Mouse (Mus musculus): ENCODE results near the gene Faap20.

Gene Faap20

DNA sequence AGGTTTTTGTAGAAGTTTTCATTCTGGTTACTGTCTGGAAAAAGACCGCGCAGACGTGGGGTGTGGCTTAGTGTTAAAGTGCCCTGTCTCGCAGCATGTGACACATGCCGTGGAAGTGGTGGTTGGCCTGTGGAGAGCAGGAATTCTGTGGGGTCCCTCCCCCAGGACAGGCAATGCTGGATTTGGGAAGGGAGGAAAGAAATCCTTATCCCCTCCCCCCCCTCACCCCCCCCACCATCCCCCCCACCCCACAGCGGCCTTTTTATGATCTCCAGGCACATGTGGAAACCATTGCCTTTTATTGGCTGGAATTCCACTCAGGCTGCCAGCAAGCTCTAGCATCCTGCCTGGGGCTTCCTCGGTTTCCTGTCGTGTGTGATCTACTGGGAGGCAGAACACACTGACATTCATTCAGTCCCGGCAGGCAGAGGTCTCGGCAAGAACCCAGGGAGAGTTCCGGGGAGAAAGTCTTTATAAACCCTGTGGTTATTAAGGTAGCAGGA is 33.5 kb downstream of the Faap20 start:
- DNase-seq (ENCODE audit: extremely low read depth, low read depth, low spot score): no peak

DNA sequence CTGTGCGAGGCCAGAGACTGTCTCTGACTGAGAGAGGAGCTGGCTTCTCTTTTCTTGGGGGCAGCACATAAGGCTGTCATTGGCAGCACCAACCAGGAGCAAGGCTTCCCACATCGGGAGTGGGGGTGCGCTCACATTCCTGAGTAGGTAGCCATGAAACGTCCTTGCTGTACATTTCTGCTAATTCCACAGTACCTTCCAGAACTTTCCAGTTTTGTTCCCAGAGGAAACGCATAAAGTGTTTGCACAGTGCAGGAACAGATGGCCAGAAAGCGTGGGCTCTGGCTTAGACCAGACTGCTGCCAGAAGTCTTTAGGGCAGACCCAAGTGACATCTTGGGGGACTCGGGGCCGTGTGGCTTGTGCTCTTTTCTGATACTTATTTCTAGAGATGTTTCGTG is 34.0 kb downstream of the Faap20 start:
- DNase-seq (ENCODE audit: extremely low read depth, low read depth, low spot score): no peak

DNA sequence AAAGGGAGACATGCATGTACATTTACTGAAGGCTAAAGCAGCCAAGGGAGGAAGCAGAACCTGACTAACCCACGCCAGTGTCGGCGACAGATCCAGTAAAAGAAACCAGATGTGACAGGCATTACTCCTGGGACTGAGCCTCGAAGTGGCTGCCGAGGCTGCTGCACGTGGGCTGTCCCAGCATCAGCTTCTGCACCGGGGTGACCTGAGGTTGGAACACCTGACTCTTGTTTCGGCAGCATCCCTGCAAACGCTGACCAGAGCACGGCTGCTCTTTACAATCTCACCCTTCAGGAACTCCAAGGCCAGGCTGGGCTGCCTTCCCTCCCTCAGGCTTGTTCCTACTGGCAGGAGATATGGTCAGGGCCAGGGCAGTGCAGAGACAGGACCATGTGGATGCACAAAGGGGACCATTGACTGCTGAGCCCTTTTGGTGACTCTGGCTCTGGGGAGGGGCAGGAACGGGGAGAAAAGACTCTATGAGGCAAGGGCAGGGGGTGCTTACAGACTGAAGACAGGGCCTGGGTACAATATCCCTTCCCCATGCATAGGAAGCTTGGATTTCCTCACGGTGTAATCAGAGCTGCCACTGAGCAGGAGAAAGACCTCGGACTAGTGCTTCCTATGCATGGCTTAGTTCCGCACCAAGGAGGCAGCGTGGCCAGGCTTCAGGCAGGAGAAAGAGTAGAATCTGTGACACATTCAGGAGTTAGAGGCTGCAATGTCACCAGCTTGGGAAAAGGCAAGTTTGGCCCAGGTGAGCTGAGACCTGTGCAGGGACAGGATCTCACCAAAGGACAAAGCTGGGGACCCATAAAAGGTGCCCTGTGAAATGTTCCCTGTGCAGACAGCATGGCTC is 35.1 kb downstream of the Faap20 start:
- DNase-seq (ENCODE audit: extremely low read depth, low read depth, low spot score): no peak

DNA sequence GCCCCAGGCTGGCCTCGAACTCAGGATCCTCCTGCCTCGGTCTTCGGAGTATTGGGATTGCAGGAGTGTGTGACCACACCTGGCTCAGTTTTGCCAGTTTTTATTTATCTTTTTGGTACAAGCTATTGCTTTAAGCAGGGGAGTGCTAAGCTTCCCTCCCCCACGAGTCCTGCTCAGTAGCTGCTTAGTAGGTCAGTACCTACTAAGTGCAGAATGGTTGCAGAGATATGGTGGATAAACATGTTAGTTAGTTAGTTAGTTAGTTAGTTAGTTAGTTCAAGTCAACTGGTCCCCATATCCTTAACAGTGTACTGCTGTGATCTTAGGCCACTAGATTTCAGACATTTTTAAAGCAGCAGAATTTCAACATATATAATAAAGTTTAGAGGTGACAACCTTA is 36.5 kb downstream of the Faap20 start:
- no peak for DNase-seq (ENCODE audit: extremely low read depth, low read depth, low spot score)

DNA sequence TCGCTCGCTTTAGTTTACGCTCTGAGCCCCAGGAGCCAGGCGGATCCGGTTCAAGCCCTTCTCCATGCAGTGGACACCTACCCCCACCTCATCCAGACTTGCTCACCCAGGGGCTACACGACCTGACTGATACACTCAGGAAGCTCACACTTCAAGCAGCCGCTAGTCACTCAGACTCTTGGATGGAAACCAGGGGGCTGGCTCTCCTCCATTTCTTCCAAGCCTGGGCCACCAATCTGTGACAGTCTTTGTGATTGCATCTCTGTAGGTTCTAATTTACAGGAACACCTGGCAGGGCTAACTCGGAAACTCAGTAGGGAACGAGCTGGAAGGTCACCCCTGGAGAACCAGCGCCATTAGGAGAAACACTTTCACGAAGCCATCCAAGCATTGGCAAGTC is 38.1 kb downstream of the Faap20 start:
- DNase-seq (ENCODE audit: extremely low read depth, low read depth, low spot score): no peak

DNA sequence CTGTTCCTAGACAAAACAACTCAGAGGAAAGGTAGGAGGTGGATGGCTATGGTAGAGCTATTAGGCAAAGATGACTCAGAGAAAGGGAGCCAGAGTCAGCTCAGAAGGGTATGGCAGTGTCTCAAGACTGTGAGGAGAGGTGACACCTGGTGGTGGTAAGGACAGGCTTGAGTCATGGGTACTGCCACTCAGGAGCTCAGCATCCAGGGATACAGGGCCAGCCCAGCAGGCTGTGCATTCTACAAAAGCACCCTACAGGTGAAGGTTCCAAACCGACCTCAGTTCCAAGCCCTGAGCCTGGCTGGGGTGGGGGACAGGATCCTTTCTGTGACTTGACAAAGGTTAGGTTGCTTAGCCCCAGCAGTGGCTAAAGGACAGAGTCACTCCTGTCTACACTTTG is 39.0 kb downstream of the Faap20 start:
- DNase-seq (ENCODE audit: extremely low read depth, low read depth, low spot score): no peak

DNA sequence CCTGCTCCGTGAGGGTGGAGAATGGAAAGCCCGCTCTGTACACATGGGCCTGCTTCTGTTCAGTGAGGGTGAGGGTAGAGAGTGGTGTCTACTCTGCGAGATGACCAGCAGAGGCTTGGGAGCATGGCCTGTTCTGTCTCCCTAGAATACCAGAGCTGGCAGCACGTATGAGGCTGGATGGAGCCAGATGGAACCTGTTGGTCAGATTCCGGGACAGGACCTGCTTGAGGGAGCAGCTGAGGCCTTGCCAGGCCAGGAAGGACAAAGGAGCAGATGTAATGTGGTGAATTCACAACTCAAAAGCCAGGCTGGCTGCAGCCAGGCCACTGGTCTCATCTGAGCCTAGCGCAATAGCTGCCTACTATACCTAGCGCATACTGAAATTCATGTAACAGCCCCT is 40.4 kb downstream of the Faap20 start:
- no peak for DNase-seq (ENCODE audit: extremely low read depth, low read depth, low spot score)

DNA sequence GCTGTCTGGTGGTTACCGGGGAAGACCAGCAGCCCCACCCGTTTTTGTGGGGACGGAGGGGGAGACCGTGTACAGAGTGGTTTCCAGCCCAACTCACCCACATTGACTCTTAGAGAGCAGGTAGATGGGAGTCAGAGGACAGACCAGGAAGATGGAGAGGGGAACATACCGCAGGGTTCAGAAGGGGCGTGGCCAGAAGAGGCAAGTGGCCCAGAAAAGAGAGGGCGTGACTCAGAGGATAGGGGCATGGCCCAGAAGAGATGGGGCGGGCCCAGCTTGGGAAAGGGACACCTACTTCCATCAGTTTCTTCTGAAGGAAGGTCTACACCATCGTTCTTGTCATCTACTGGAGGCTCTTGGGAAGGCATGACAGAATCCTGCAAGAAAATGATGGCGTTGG is 43.3 kb downstream of the Faap20 start:
- no peak for DNase-seq (ENCODE audit: extremely low read depth, low read depth, low spot score)

DNA sequence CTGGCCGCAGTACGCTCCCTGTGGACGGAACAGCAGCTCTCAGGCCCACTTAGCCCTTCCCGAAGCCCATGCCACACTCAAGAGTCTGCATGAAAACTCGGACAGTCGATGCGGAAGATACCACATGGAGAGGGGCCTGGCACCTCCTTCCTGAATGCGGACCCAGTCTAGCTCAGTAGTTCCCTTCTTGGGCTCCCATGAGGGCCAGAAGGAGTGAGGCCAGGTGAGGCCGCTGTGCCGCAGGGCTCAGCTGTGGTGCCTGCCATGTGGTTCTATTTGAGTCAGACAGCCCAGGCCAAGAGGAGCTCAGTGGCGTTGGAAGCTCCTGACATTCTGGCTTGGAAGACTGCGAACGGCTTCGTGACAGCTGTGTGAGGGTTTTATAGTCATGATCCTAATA is 44.8 kb downstream of the Faap20 start:
- DNase-seq (ENCODE audit: extremely low read depth, low read depth, low spot score): no peak

DNA sequence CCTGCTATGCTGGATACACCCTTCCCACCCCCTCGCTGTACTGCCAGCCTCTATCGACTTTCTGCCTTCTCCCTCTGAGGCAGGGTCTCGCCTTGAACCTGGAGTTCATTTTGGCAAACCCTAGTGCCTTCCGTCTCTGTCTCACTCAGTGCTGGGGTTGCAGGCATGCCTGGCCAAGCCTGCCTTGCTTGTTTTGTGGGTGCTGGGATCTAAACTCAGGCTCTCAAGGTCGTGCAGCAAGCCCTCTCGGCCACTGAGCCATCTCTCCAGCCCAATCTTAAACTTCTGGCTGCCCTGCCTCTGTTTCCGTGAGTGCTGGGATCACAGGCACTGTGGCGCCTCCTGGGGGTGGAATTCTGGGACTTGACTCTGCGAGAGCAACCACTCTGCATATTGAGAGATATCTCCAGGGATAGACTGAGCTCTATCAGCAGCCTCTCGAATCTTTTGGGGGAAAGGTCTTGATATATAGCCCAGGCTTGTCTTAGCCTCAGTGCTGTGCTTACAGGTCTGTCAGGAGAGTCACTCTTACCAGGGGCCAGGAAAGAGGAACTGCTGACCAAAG is 45.5 kb downstream of the Faap20 start:
- DNase-seq (ENCODE audit: extremely low read depth, low read depth, low spot score): no peak

DNA sequence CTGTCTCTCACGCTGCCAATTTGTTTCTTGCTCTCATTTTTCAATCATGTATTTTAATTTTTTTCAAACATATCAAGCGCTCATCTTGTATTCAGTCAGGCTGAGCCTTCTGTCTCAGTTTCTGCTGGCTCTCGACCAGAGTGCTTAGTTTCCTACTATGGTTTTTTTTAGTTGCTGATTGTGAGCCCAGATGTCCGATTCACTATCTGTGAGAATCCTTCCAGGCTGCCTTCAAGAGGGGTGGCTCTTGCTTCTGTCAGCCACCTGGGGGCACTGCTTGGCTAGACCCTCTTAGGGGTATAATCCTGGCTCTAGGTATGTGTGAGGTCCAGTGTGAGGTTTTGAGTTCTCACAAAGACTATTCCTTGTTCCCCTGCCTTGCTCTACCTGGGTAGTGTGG is 46.4 kb downstream of the Faap20 start:
- DNase-seq (ENCODE audit: extremely low read depth, low read depth, low spot score): no peak

DNA sequence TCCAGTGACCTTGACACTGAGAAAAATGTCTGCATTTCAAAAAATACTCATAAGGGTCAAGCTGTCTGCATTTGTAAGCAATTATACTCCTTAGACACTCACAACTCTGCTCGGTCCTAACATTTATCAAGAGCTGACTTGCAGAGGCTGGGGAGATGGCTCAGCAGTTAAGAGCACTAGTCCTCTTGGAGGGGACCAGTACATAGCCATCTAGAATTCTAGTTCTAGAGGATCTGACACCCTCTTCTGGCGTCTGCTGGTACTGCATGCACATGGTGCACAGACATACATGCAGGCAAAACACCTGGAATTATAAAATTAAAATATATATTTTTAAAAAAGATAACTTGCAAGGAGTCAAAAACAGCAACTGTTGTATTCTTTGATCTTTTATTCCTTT is 47.5 kb downstream of the Faap20 start:
- no peak for DNase-seq (ENCODE audit: extremely low read depth, low read depth, low spot score)

DNA sequence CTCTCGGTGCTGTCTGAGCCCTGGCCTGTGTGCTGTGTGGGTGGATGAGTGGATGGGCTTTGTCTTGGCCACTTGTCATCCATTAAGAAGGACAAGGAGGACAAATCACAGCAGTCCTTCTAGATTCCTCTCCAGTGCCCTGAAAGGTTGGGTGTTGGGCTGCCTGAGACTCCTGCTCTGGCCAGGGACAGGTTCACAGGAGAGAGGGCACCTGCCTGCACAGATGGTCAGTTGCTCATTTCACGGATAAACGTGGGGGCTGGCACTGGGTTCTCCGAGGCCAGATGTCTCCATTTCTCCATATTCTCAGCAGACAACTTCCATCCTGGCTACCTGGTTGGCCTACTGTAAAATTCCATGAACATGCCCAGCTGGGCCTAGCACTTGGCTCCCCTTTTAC is 49.2 kb downstream of the Faap20 start:
- no peak for DNase-seq (ENCODE audit: extremely low read depth, low read depth, low spot score)

DNA sequence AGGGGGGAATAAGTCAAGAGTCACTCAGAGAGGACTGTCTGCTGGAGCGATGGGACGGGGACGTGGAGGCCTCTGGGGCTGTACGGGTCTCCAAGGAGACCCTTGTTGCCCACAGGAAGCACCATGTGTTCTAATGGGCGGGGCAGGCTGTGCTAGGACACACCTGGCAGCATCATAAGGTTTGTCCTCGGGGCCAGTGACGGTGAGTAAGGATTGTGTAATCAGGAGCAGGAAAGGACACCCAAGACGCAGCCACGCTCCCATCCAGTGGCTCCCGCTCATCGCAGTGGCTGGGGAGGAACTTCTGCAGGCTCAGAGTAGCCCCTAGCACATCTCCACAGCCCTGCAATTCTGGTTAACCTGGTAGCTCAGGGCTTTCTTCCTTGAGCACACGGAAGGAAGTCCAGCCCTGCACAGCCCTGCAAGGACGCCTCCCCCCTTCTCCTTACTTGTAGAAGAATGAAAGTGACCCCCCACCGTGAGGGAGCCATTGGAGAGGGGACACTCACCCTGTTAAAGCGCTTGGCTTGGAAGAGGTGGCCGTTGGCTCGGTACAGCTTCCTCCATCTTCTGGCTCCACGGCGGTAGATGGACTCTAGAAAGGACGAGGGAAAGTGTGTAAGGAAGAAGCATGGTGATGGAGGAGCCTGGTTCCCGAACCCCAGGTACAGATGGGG is 51.0 kb downstream of the Faap20 start:
- no peak for DNase-seq (ENCODE audit: extremely low read depth, low read depth, low spot score)

DNA sequence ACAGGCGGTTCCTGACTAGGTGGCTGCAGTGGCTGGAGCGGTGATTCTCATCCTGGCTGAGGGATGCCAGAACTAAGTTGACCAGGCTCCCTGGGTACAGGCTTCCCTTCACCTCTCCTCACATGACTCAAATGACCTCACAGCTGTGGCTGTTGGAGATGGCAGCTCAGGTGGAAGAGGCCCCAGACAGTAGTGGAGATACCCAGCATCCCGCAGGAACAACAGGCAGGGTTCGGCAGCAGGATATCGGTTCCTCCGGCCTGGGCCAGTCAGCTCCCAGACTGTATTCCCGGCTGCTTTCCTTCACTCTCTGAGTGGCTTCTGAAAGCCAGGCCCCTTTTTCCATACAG is 51.5 kb downstream of the Faap20 start:
- no peak for DNase-seq (ENCODE audit: extremely low read depth, low read depth, low spot score)

DNA sequence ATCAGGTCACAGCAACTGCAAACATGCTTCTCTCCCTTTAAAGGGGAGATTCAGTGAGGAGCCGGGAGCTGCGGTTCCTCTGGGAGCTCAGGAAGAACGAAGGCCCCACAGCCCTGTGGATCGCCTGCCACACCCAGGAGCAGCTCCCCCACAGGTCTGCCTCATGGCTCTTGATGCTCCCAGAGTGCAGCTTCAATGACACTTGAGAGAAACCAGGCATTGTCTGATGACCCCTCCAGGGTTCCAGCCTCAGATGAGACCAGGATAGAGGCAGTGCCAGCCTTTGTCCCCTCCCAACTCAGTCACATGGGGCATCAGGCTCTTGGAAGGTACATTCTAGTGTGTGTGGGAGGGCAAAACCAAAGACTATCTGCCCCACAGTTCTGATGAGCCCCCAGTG is 52.4 kb downstream of the Faap20 start:
- DNase-seq (ENCODE audit: extremely low read depth, low read depth, low spot score): no peak

DNA sequence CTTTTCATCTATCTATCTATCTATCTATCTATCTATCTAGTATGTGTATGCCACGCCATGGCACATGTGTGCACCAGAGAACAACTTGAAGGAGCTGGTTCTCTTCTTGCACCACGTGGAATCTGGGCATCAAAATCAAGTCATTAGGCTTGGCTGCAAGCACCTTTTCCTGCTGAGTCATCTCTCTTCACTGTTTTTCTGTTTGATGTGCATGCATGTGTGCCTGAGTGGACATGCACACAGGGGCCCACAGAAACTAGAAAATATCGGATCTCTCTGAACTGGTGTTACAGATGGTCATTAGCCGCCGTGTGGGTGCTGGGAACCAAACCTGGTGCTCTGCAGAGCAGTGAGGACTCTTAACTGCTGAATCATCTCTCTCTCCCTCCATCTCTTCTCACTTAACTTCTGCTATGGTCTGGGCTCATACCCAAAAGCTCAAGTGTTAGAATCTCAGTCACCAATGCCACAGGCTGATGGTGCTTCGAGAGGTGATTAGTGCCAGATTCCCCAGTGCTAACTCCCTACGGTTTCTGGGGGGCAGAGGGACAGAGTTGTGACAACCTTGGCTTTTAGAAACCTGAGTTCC is 55.0 kb downstream of the Faap20 start:
- no peak for DNase-seq (ENCODE audit: extremely low read depth, low read depth, low spot score)

DNA sequence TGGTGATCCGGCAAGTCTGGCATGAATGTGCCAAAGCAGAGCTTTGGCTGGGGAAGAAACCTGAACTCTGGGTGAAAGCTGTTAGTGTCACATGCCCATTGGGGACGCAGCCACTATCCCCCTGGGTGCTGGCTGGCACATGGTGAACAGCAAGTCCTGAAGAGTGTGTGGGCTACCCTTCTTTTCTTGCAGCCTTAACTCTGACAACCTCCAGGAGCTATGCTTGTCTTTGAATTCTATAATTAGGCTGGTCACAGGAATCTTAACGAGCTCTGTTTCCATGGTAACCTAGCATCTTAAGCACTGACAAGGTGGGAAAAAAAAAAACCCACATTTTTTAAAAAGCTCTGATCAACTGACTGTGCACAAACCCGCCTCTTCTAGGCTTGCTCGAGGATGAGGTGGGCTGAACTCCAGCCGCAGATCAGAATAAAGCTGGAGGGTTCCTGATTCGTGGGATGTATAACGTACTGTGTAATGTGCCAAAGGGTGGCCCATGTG is 56.0 kb downstream of the Faap20 start:
- no peak for DNase-seq (ENCODE audit: extremely low read depth, low read depth, low spot score)
